In genomic region chr11:102738046-102738445, GRCm38 (mm10) we compare ENCODE assay signal across 24 mouse cellular contexts.
"Had no signal": no experiment of that assay in that cellular context is flagged by ENCODE, and none has a peak within 500 bp of the region (broad histone marks: within the 10 kb centered on the region; RNA-seq: fewer than 3 reads in every experiment).

No protein-coding gene starts in this region.

- H3K27ac ChIP-seq: gastrocnemius, adult 2 months; heart, embryonic 10.5 days; hindbrain, embryonic 10.5 days; hindbrain, embryonic 12.5 days; hindbrain, embryonic 14.5 days; intestine, embryonic 15.5 days; layer of hippocampus, adult 2 months; left cerebral cortex, adult 2 months; limb, embryonic 10.5 days; limb, embryonic 12.5 days; liver, embryonic 13.5 days; liver, embryonic 15.5 days had no signal

- DNase-seq: gastrocnemius, adult 2 months; gastrocnemius, postnatal 10 days; gastrocnemius, postnatal 25 days; heart, adult 18-20 months; heart, postnatal 10 days; heart, postnatal 4 days; kidney, adult 18-20 months; kidney, adult 8-10 months; kidney, postnatal 14 days; kidney, postnatal 4 days; liver; liver, embryonic 13.5 days; liver, postnatal 0 days had no signal

- H3K4me3 ChIP-seq: gastrocnemius, adult 2 months; heart, embryonic 10.5 days; heart, embryonic 12.5 days; hindbrain, embryonic 10.5 days; hindbrain, embryonic 12.5 days; intestine, embryonic 15.5 days; layer of hippocampus, adult 2 months; left cerebral cortex, adult 2 months; limb, embryonic 10.5 days; limb, embryonic 12.5 days; liver, embryonic 13.5 days; liver, embryonic 15.5 days had no signal
